Mouse (Mus musculus) E14TG2a.4 (cell line): Measurements from ENCODE around the gene Gm11172.

ENCODE experiments used
- CTCF ChIP-seq: conservative IDR thresholded peaks from 2 replicates; pipeline ENCODE4 v1.5.1; 2014; ENCODE audit warnings: low read length
- NANOG ChIP-seq: IDR thresholded peaks from 2 replicates; pipeline ENCODE4 v1.6.1; 2014; ENCODE audit warnings: borderline replicate concordance, low read length, mixed read lengths

GRCm38 (mm10) chr16:10785371-10786231 lies 27.1 kb upstream of the Gm11172 start, which contains the start of gene Socs1:
- TF ChIP-seq CTCF, result no peak
- no peak for TF ChIP-seq NANOG
